Mouse (Mus musculus): ENCODE data around the gene Pfdn5. TPM values are rescaled to one million over a fixed set of nuclear protein-coding genes. Genes with fewer than 3 reads are reported as not detected.

The Pfdn5 gene
- 450 and 466 TPM in 2 replicates for polyA plus RNA-seq (2015; fragmentation: Nextera tagmentation; extraction: Ambion mirVana)

- peaks cover 15% of the 10 kb centered on the region for H3K4me1 ChIP-seq
- peak within 1 kb of the TSS; percentile 80 for H3K27ac ChIP-seq
- peak; percentile 95 for ATAC-seq (replicated peaks)
- H3K4me2 ChIP-seq, result peak within 1 kb of the TSS; percentile 76
- no peaks in the 10 kb centered on the region for H3K27me3 ChIP-seq (replicated peaks)
- peak within 1 kb of the TSS; percentile 90 for H3K4me3 ChIP-seq
- H3K36me3 ChIP-seq (replicated peaks), result peaks cover 20% of the 10 kb centered on the region; the same call in 1 of the 2 replicates
- H3K9me3 ChIP-seq, result no peaks in the 10 kb centered on the region
- H3K9ac ChIP-seq, result peak within 1 kb of the TSS; percentile 90
- WGBS, result under 1% methylated on average over 40 of the region's 40 CpGs
These were observed at the start of gene Pfdn5 for GRCm38 (mm10) chr15:102326022-102326576. Gene Pfdn5, plus strand, starts transcription at chr15:102326116.

- peak; percentile 25; the same call in 1 of the 2 replicates for ATAC-seq (replicated peaks)
- no peaks in the 10 kb centered on the region for H3K9me3 ChIP-seq
- H3K4me3 ChIP-seq, result peak overlapping the region; percentile 85
- peak overlapping the region; percentile 84 for H3K9ac ChIP-seq
- H3K4me2 ChIP-seq, result peak overlapping the region; percentile 84
- no peaks in the 10 kb centered on the region for H3K27me3 ChIP-seq (replicated peaks)
- peaks cover 17% of the 10 kb centered on the region for H3K4me1 ChIP-seq
- peaks cover 13% of the 10 kb centered on the region; the same call in 1 of the 2 replicates for H3K36me3 ChIP-seq (replicated peaks)
- peak overlapping the region; percentile 90 for H3K27ac ChIP-seq
- 35% methylated on average over 7 of the region's 7 CpGs for WGBS
These were observed 47.2 kb upstream of the Pfdn5 start for GRCm38 (mm10) chr15:102278726-102279091.

- peak; percentile 95 for ATAC-seq (replicated peaks)
- Histone ChIP-seq H3K27ac (peak within 1 kb of the TSS; percentile 90), H3K9me3 (no peaks in the 10 kb centered on the region), H3K4me2 (peak within 1 kb of the TSS; percentile 84), H3K36me3 (replicated peaks) (peaks cover 13% of the 10 kb centered on the region; the same call in 1 of the 2 replicates), H3K4me1 (peaks cover 17% of the 10 kb centered on the region), H3K9ac (peak within 1 kb of the TSS; percentile 84), H3K27me3 (replicated peaks) (no peaks in the 10 kb centered on the region), H3K4me3 (peak within 1 kb of the TSS; percentile 85)
- WGBS, result under 1% methylated on average over 64 of the region's 65 CpGs
These were observed 46.7 kb upstream of the Pfdn5 start, which contains the start of gene Mfsd5 for GRCm38 (mm10) chr15:102279092-102279782. Gene Mfsd5, plus strand, starts transcription at chr15:102279454.

- peaks cover 17% of the 10 kb centered on the region for H3K4me1 ChIP-seq
- ATAC-seq (replicated peaks), result no peak; the same call in 1 of the 2 replicates
- H3K9ac ChIP-seq, result peak overlapping the region; percentile 84
- H3K27me3 ChIP-seq (replicated peaks), result no peaks in the 10 kb centered on the region
- WGBS, result 29% methylated on average over 13 of the region's 13 CpGs
- no peaks in the 10 kb centered on the region for H3K9me3 ChIP-seq
- peak overlapping the region; percentile 85 for H3K4me3 ChIP-seq
- peak overlapping the region; percentile 84 for H3K4me2 ChIP-seq
- H3K27ac ChIP-seq, result peak overlapping the region; percentile 90
- peaks cover 13% of the 10 kb centered on the region; the same call in 1 of the 2 replicates for H3K36me3 ChIP-seq (replicated peaks)
These were observed 46.0 kb upstream of the Pfdn5 start for GRCm38 (mm10) chr15:102279783-102280520.

- peak overlapping the region; percentile 85 for H3K4me3 ChIP-seq
- no peaks in the 10 kb centered on the region for H3K9me3 ChIP-seq
- peaks cover 17% of the 10 kb centered on the region for H3K4me1 ChIP-seq
- H3K4me2 ChIP-seq, result peak overlapping the region; percentile 84
- H3K27me3 ChIP-seq (replicated peaks), result no peaks in the 10 kb centered on the region
- 98% methylated on average over 19 of the region's 19 CpGs for WGBS
- no peak overlapping the region for H3K27ac ChIP-seq
- H3K9ac ChIP-seq, result no peak overlapping the region
- H3K36me3 ChIP-seq (replicated peaks), result peaks cover 13% of the 10 kb centered on the region; the same call in 1 of the 2 replicates
- no peak for ATAC-seq (replicated peaks)
These were observed 45.3 kb upstream of the Pfdn5 start for GRCm38 (mm10) chr15:102280623-102281022.

GRCm38 (mm10) chr15:102282463-102283292 is 43.2 kb upstream of the Pfdn5 start:
- peaks cover 17% of the 10 kb centered on the region for H3K4me1 ChIP-seq
- no peak overlapping the region for H3K4me2 ChIP-seq
- H3K9me3 ChIP-seq, result no peaks in the 10 kb centered on the region
- H3K27me3 ChIP-seq (replicated peaks), result no peaks in the 10 kb centered on the region
- no peak overlapping the region for H3K4me3 ChIP-seq
- no peak for ATAC-seq (replicated peaks)
- 92% methylated on average over 8 of the region's 8 CpGs for WGBS
- H3K27ac ChIP-seq, result no peak overlapping the region
- H3K36me3 ChIP-seq (replicated peaks), result peaks cover 13% of the 10 kb centered on the region; the same call in 1 of the 2 replicates
- no peak overlapping the region for H3K9ac ChIP-seq

GRCm38 (mm10) chr15:102283648-102284047 is 42.3 kb upstream of the Pfdn5 start:
- Histone ChIP-seq H3K27me3 (replicated peaks) (no peaks in the 10 kb centered on the region), H3K36me3 (replicated peaks) (peaks cover 13% of the 10 kb centered on the region; the same call in 1 of the 2 replicates), H3K4me1 (peaks cover 16% of the 10 kb centered on the region), H3K9me3 (no peaks in the 10 kb centered on the region), H3K9ac (no peak overlapping the region), H3K4me3 (no peak overlapping the region), H3K4me2 (no peak overlapping the region), H3K27ac (no peak overlapping the region)
- no peak for ATAC-seq (replicated peaks)
- 91% methylated on average over 3 of the region's 3 CpGs for WGBS

GRCm38 (mm10) chr15:102287395-102287794 is 38.5 kb upstream of the Pfdn5 start:
- Histone ChIP-seq H3K36me3 (replicated peaks) (0 out of 2 replicates have a peak, but pooled peaks cover 4% of the 10 kb centered on the region), H3K27ac (no peak overlapping the region), H3K27me3 (replicated peaks) (no peaks in the 10 kb centered on the region), H3K4me3 (no peak overlapping the region), H3K4me2 (no peak overlapping the region), H3K4me1 (no peaks in the 10 kb centered on the region), H3K9me3 (no peaks in the 10 kb centered on the region), H3K9ac (no peak overlapping the region)
- ATAC-seq (replicated peaks), result no peak

GRCm38 (mm10) chr15:102295633-102296367 is 30.1 kb upstream of the Pfdn5 start, which contains the start of gene Espl1:
Gene Espl1, plus strand, starts transcription at chr15:102296266.
- 7% methylated on average over 25 of the region's 25 CpGs for WGBS

GRCm38 (mm10) chr15:102296368-102297006 is 29.4 kb upstream of the Pfdn5 start:
- Histone ChIP-seq H3K9ac (peak overlapping the region; percentile 29; the same call in 1 of the 2 replicates), H3K36me3 (replicated peaks) (no peaks in the 10 kb centered on the region), H3K27ac (no peak overlapping the region), H3K4me1 (peaks cover 8% of the 10 kb centered on the region), H3K27me3 (replicated peaks) (no peaks in the 10 kb centered on the region), H3K4me2 (peak overlapping the region; percentile 99), H3K4me3 (peak overlapping the region; percentile 55), H3K9me3 (no peaks in the 10 kb centered on the region)
- peak; percentile 62; the same call in 1 of the 2 replicates for ATAC-seq (replicated peaks)
- 5% methylated on average over 24 of the region's 24 CpGs for WGBS

More at GRCm38 (mm10) chr15:102295633-102296367, 30.1 kb upstream of the Pfdn5 start, which contains the start of gene Espl1:
- Histone ChIP-seq H3K27me3 (replicated peaks) (no peaks in the 10 kb centered on the region), H3K36me3 (replicated peaks) (no peaks in the 10 kb centered on the region), H3K9ac (peak within 1 kb of the TSS; percentile 37), H3K9me3 (no peaks in the 10 kb centered on the region), H3K4me2 (peak within 1 kb of the TSS; percentile 99), H3K4me1 (peaks cover 8% of the 10 kb centered on the region), H3K4me3 (peak within 1 kb of the TSS; percentile 55), H3K27ac (peak within 1 kb of the TSS; percentile 69)
- ATAC-seq (replicated peaks), result peak; percentile 99

Measured in midbrain, embryonic 15.5 days (tissue).